Mouse (Mus musculus) brain, embryonic 14.5 days (tissue): ENCODE results near the gene Cldn22.

Experiments
- CTCF ChIP-seq: fragments of 200-500 bp; IDR thresholded peaks from 2 replicates; pipeline ENCODE4 v1.5.1; 2012; ENCODE audit warnings: inconsistent platforms, mild to moderate bottlenecking, moderate library complexity, borderline replicate concordance; ENCODE audit not compliant: insufficient read depth, insufficient read length; ENCODE audit errors: extremely low read depth
- POLR2A ChIP-seq: fragments of 200-500 bp; IDR thresholded peaks from 2 replicates; pipeline ENCODE4 v1.6.1; 2012; ENCODE audit warnings: mild to moderate bottlenecking, inconsistent platforms, borderline replicate concordance; ENCODE audit not compliant: poor library complexity, insufficient read depth, insufficient read length, severe bottlenecking; ENCODE audit errors: extremely low read depth

- TF ChIP-seq CTCF: no peak
- no peak for TF ChIP-seq POLR2A
Observed at GRCm38 (mm10) chr8:47820914-47821772, 3.1 kb upstream of the Cldn22 start.
